ENCODE assay signal across 19 mouse cellular contexts in the genomic region with DNA sequence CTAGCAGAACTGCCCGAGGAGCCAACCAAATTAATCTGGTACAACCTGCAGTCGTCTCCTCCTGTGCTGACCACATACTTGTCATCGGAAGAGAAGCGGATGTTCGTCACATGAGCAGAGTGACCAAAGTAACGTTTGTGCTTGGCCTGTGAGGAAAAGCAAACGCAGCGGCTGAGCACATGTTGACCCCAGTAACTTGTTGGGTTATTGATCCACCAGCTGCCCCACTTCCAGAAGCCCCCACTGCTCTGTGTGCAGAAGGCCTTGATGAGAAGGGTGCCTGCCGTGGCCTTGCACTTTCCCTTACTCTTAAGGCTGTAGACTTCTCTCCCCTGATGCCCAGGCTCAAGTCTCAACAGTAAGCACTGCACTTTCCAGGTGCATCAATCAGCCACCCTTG.
"Had no signal": no experiment of that assay in that cellular context is flagged by ENCODE, and none has a peak within 500 bp of the region (broad histone marks: within the 10 kb centered on the region; RNA-seq: fewer than 3 reads in every experiment).

No protein-coding gene starts in this region.

- H3K9ac ChIP-seq: limb, embryonic 13.5 days; liver, embryonic 15.5 days; lung, embryonic 14.5 days; neural tube, embryonic 12.5 days; neural tube, embryonic 15.5 days; stomach, embryonic 15.5 days had no signal

- H3K4me3 ChIP-seq: limb, embryonic 10.5 days; limb, embryonic 13.5 days; liver, embryonic 15.5 days; neural tube, embryonic 12.5 days; neural tube, embryonic 15.5 days; stomach, embryonic 15.5 days had no signal

- H3K27ac ChIP-seq: kidney, postnatal 0 days; limb, embryonic 10.5 days; limb, embryonic 13.5 days; liver, embryonic 15.5 days; neural tube, embryonic 12.5 days; neural tube, embryonic 15.5 days; stomach, embryonic 15.5 days had no signal

- H3K4me1 ChIP-seq: limb, embryonic 10.5 days; limb, embryonic 13.5 days; liver, embryonic 15.5 days; neural tube, embryonic 12.5 days; neural tube, embryonic 15.5 days; stomach, embryonic 15.5 days had no signal

- H3K4me2 ChIP-seq: limb, embryonic 13.5 days; liver, embryonic 15.5 days; lung, embryonic 14.5 days; midbrain, embryonic 11.5 days; neural tube, embryonic 12.5 days; neural tube, embryonic 15.5 days; stomach, embryonic 15.5 days had no signal

- H3K27me3 ChIP-seq: limb, embryonic 13.5 days; liver, embryonic 15.5 days; neural tube, embryonic 12.5 days; neural tube, embryonic 15.5 days; stomach, embryonic 15.5 days had no signal

- ATAC-seq: intestine, postnatal 0 days; lung, postnatal 0 days had no signal

- DNase-seq: kidney, adult 2 months; kidney, postnatal 25 days; layer of hippocampus, postnatal 36 days; lung, embryonic 14.5 days; midbrain, embryonic 14.5 days; right cerebral cortex, adult 18-20 months; right cerebral cortex, postnatal 25 days; spleen, adult 18-20 months; thymus, postnatal 25 days had no signal

- H3K9me3 ChIP-seq: limb, embryonic 10.5 days; limb, embryonic 13.5 days; liver, embryonic 15.5 days; neural tube, embryonic 12.5 days; neural tube, embryonic 15.5 days; stomach, embryonic 15.5 days had no signal
